Mouse (Mus musculus) small intestine, adult 2 months (tissue): ENCODE results near the gene Cys1.

Source experiments
- CTCF ChIP-seq: fragments of 200-500 bp; IDR thresholded peaks from 2 replicates; pipeline ENCODE4 v1.5.1; 2012; ENCODE audit warnings: low read depth, mild to moderate bottlenecking, control low read depth, inconsistent platforms, low read length, moderate library complexity, mixed read lengths; ENCODE audit not compliant: insufficient replicate concordance, insufficient read length; ENCODE audit errors: extremely low read depth
- POLR2A ChIP-seq: fragments of 200-500 bp; IDR thresholded peaks from 2 replicates; pipeline ENCODE4 v1.6.1; 2012; ENCODE audit warnings: low read depth, mild to moderate bottlenecking, control low read depth, inconsistent platforms, low read length, moderate library complexity

GRCm38 (mm10) chr12:24696500-24697483 lies 15.2 kb upstream of the Cys1 start:
- TF ChIP-seq CTCF, result peak; percentile 96; the same call in 1 of the 2 replicates
- TF ChIP-seq POLR2A, result no peak
